Mouse (Mus musculus) CH12.LX (cell line): Measurements from ENCODE around the gene Arid5b. TPM values are rescaled to one million over a fixed set of nuclear protein-coding genes. Genes with fewer than 3 reads are reported as not detected.
A peak's percentile ranks its signal among the peaks of the same experiment; 100 is the strongest.

Experiments
- DNase-seq: peaks from one replicate; pipeline ENCODE4 v3.0.0-alpha.2; 2013; ENCODE audit errors: extremely low read depth
- H3K27ac ChIP-seq: 2 replicates; pipeline ENCODE4 v1.5.1; 2012; ENCODE audit warnings: low read depth, mild to moderate bottlenecking, control low read depth, moderate library complexity; ENCODE audit not compliant: insufficient read depth
- H3K27me3 ChIP-seq: replicated peaks from 2 replicates; pipeline ENCODE3; 2012; ENCODE audit warnings: inconsistent platforms
- H3K36me3 ChIP-seq, 2 experiments: replicated peaks in 1 of 2; 2 replicates each; pipeline versions ENCODE3 to v1.6.1; 2012; ENCODE audit warnings: inconsistent platforms in 1 of 2, low read length in 1 of 2, mild to moderate bottlenecking in 1 of 2, mixed read lengths in 1 of 2, moderate library complexity in 1 of 2; ENCODE audit not compliant: control insufficient read depth in 1 of 2, insufficient read depth in 1 of 2
- H3K4me1 ChIP-seq, 2 experiments: 2 replicates each; pipeline ENCODE4 v1.6.1; 2012; ENCODE audit warnings: inconsistent platforms in 1 of 2, moderate library complexity in 1 of 2; ENCODE audit not compliant: insufficient read depth in 2 of 2, control insufficient read depth in 1 of 2
- H3K4me2 ChIP-seq: 2 replicates; pipeline ENCODE4 v1.6.1; 2012; ENCODE audit warnings: low read depth, mild to moderate bottlenecking, control low read depth; ENCODE audit not compliant: poor library complexity, insufficient read depth, severe bottlenecking
- H3K4me3 ChIP-seq, 3 experiments: fragments of 150-350 bp in 1 of 3; sonication (generic) in 1 of 3; replicated peaks in 1 of 3; 2 replicates each; pipeline versions ENCODE3 to v1.5.1; 2011 to 2012; ENCODE audit warnings: low read depth in 2 of 3, low read length in 2 of 3, mild to moderate bottlenecking in 2 of 3, moderate library complexity in 2 of 3, control low read depth in 1 of 3, improper control_type of control experiment in 1 of 3, inconsistent platforms in 1 of 3, mixed read lengths in 1 of 3; ENCODE audit not compliant: poor library complexity in 1 of 3
- H3K79me2 ChIP-seq: replicated peaks from 2 replicates; pipeline ENCODE4 v1.6.1; 2012; ENCODE audit warnings: mild to moderate bottlenecking, moderate library complexity; ENCODE audit not compliant: control insufficient read depth, poor library complexity, insufficient read depth, severe bottlenecking; ENCODE audit errors: extremely low read depth
- H3K9ac ChIP-seq: 2 replicates; pipeline ENCODE4 v1.6.1; 2012; ENCODE audit warnings: low read depth, mild to moderate bottlenecking, control low read depth, moderate library complexity; ENCODE audit not compliant: insufficient read depth
- H3K9me3 ChIP-seq: replicated peaks from 2 replicates; pipeline ENCODE3; 2012; ENCODE audit warnings: low read length, inconsistent platforms, mixed read lengths
- BHLHE40 ChIP-seq: IDR thresholded peaks from 2 replicates; pipeline ENCODE4 v1.6.1; 2011; ENCODE audit warnings: mild to moderate bottlenecking, low read depth, low read length, improper control_type of control experiment
- CHD1 ChIP-seq: IDR thresholded peaks from 2 replicates; pipeline ENCODE4 v1.6.1; 2012; ENCODE audit warnings: low read depth, low read length, improper control_type of control experiment, inconsistent platforms
- E2F4 ChIP-seq: IDR thresholded peaks from 2 replicates; pipeline ENCODE4 v1.6.1; 2011; ENCODE audit warnings: low read depth, low read length, improper control_type of control experiment; ENCODE audit not compliant: insufficient replicate concordance
- ELF1 ChIP-seq: IDR thresholded peaks from 2 replicates; pipeline ENCODE4 v1.6.1; 2014; ENCODE audit warnings: low read depth, mild to moderate bottlenecking, inconsistent platforms, low read length, improper control_type of control experiment
- ETS1 ChIP-seq: conservative IDR thresholded peaks from 2 replicates; pipeline ENCODE4 v1.6.1; 2012; ENCODE audit warnings: low read depth, mild to moderate bottlenecking, inconsistent platforms, low read length, improper control_type of control experiment, moderate library complexity
- GABPA ChIP-seq: IDR thresholded peaks from 2 replicates; pipeline ENCODE4 v1.6.1; 2012; ENCODE audit warnings: low read depth, low read length, improper control_type of control experiment, inconsistent platforms; ENCODE audit not compliant: insufficient replicate concordance
- JUN ChIP-seq: IDR thresholded peaks from 2 replicates; pipeline ENCODE4 v1.6.1; 2011; ENCODE audit warnings: low read depth, mild to moderate bottlenecking, low read length, improper control_type of control experiment, moderate library complexity; ENCODE audit not compliant: insufficient read depth
- JUND ChIP-seq: conservative IDR thresholded peaks from 2 replicates; pipeline ENCODE4 v1.6.1; 2011; ENCODE audit warnings: low read depth, low read length, improper control_type of control experiment
- MXI1 ChIP-seq: IDR thresholded peaks from 2 replicates; pipeline ENCODE4 v1.6.1; 2011; ENCODE audit warnings: mild to moderate bottlenecking, low read depth, low read length, improper control_type of control experiment
- MYC ChIP-seq: IDR thresholded peaks from 2 replicates; pipeline ENCODE4 v1.6.1; 2011; ENCODE audit warnings: low read depth, mild to moderate bottlenecking, improper control_type of control experiment, low read length
- NELFE ChIP-seq: IDR thresholded peaks from 2 replicates; pipeline ENCODE4 v1.6.1; 2011; ENCODE audit warnings: low read depth, low read length, improper control_type of control experiment
- PAX5 ChIP-seq: IDR thresholded peaks from 2 replicates; pipeline ENCODE4 v1.6.1; 2012; ENCODE audit warnings: low read length, inconsistent platforms, mixed read lengths
- POLR2A ChIP-seq: IDR thresholded peaks from 2 replicates; pipeline ENCODE4 v1.6.1; 2011; ENCODE audit warnings: low read depth, mild to moderate bottlenecking, improper control_type of control experiment, low read length
- RAD21 ChIP-seq: IDR thresholded peaks from 2 replicates; pipeline ENCODE4 v1.6.1; 2011; ENCODE audit warnings: low read depth, mild to moderate bottlenecking, low read length, improper control_type of control experiment, moderate library complexity
- SIN3A ChIP-seq: IDR thresholded peaks from 2 replicates; pipeline ENCODE4 v1.6.1; 2012; ENCODE audit warnings: low read length, improper control_type of control experiment, inconsistent platforms
- SMC3 ChIP-seq: IDR thresholded peaks from 2 replicates; pipeline ENCODE4 v1.6.1; 2011; ENCODE audit warnings: low read depth, low read length, improper control_type of control experiment
- TBP ChIP-seq: conservative IDR thresholded peaks from 2 replicates; pipeline ENCODE4 v1.6.1; 2011; ENCODE audit warnings: low read depth, low read length, improper control_type of control experiment
- UBTF ChIP-seq: IDR thresholded peaks from 2 replicates; pipeline ENCODE4 v1.6.1; 2012; ENCODE audit warnings: low read depth, mild to moderate bottlenecking, inconsistent platforms, low read length, improper control_type of control experiment, moderate library complexity
- USF1 ChIP-seq: IDR thresholded peaks from 2 replicates; pipeline ENCODE4 v1.6.1; 2014; ENCODE audit warnings: low read depth, mild to moderate bottlenecking, inconsistent platforms, low read length, improper control_type of control experiment
- USF2 ChIP-seq: conservative IDR thresholded peaks from 2 replicates; pipeline ENCODE4 v1.6.1; 2011; ENCODE audit warnings: low read depth, low read length, improper control_type of control experiment
- ZMIZ1 ChIP-seq: IDR thresholded peaks from 2 replicates; pipeline ENCODE4 v1.6.1; 2012; ENCODE audit warnings: low read depth, mild to moderate bottlenecking, inconsistent platforms, low read length, improper control_type of control experiment
- ZNF384 ChIP-seq: IDR thresholded peaks from 2 replicates; pipeline ENCODE4 v1.6.1; 2012; ENCODE audit warnings: low read depth, low read length, improper control_type of control experiment, inconsistent platforms
- dilution Hi-C: fragments of 300-500 bp; cut with MboI; formaldehyde crosslinking; loops from 2 replicates; pipeline ENCODE4 v1.14.3; 2020; ENCODE audit warnings: low sequenced_read_pairs; ENCODE audit not compliant: extremely low pct_unique_long_range_greater_than_20kb, extremely low pct_ligation_motif_present
- in situ Hi-C: fragments of 300-500 bp; cut with MboI; formaldehyde crosslinking; loops from 3 replicates; pipeline ENCODE4 v1.14.3; 2019; ENCODE audit warnings: low sequenced_read_pairs, low pct_ligation_motif_present, low pct_unique_long_range_greater_than_20kb, mixed read lengths
- polyA plus RNA-seq: library from polyadenylated mRNA; unstranded; fragments of >175 nt; gene quantifications from 2 replicates; pipeline ENCODE4 v1.2.1, GENCODE M21; 2012; ENCODE audit warnings: low read depth; ENCODE audit not compliant: insufficient read length
- total RNA-seq, 2 experiments: library from RNA; depleted of rRNA; stranded (reverse); fragments of 300-350 nt in 1 of 2; fragments of >200 nt in 1 of 2; gene quantifications; 2 replicates each; pipeline ENCODE4 v1.2.3; 2012 to 2014

Arid5b gene
- total and polyA plus RNA-seq, 3 experiments, result 1.1 to 2.6 (median 1.8) TPM

DNA sequence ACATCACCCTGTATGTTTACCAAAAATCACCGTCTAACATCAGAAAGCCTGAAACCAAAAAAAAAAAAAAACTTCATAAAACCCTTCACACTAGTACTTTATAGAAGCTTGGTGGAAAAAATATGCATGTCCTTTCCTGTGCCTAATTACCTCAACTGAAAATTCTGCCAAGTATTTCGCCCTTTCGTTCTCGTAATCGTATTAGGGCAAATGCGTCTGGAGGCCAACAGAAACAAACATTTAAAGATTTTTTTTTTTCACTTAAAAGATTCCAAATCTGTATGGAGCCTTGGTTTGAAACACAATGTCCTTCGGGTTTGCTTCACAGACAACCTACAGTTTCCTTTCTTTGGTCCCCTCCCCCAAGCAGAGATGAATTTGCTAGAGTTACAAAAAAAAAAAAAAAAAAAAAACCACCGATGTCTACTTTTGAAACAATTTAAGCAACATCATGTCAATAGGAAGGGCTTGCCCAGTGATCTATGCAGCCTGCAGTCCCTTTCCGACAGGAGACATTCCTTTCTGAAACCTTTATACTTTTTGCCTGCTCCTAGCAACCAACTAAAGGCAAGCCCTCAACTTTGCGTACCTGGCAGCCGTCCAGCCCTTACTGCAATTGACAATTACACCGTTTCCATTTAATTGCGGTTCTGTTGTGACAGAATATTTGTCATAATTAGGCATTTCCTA lies 86.7 kb downstream of the Arid5b start:
- Histone ChIP-seq H3K4me1 (peaks cover 2 to 25% of the 10 kb centered on the region in 2 experiments; a peak in 2 of 4 replicates), H3K79me2 (no peaks in the 10 kb centered on the region), H3K27ac (no peak overlapping the region), H3K36me3 (peaks cover 0 to 12% of the 10 kb centered on the region in 2 experiments), H3K4me3 (no peak overlapping the region)
- no peak for DNase-seq
- dilution Hi-C loops (no loop called here), in situ Hi-C loops (no loop called here)
- no peak for TF ChIP-seq MXI1
- peak; percentile 85 for TF ChIP-seq ZNF384
- TF ChIP-seq, all 38 proteins: peak for 1
- H3K27me3 ChIP-seq, result no peaks in the 10 kb centered on the region
- H3K9me3 ChIP-seq, result no peaks in the 10 kb centered on the region
- H3K4me2 ChIP-seq, result peak overlapping the region; percentile 38; the same call in 1 of the 2 replicates
- peak overlapping the region; percentile 33; the same call in 1 of the 2 replicates for H3K9ac ChIP-seq

GRCm38 (mm10) chr10:68191146-68191545 lies 87.4 kb downstream of the Arid5b start:
- Histone ChIP-seq H3K27me3 (no peaks in the 10 kb centered on the region), H3K27ac (no peak overlapping the region), H3K9ac (no peak overlapping the region), H3K9me3 (no peaks in the 10 kb centered on the region), H3K4me2 (no peak overlapping the region), H3K36me3 (peaks cover 0 to 16% of the 10 kb centered on the region in 2 experiments), H3K4me1 (peaks cover 2 to 25% of the 10 kb centered on the region in 2 experiments; a peak in 2 of 4 replicates), H3K79me2 (no peaks in the 10 kb centered on the region), H3K4me3 (no peak overlapping the region)
- in situ Hi-C loops, result no loop called here
- dilution Hi-C loops, result no loop called here
- DNase-seq, result no peak
- no peak for TF ChIP-seq E2F4
- no peak for TF ChIP-seq ZMIZ1
- TF ChIP-seq USF1, result no peak
- no peak for TF ChIP-seq SIN3A
- TF ChIP-seq MXI1, result no peak

DNA sequence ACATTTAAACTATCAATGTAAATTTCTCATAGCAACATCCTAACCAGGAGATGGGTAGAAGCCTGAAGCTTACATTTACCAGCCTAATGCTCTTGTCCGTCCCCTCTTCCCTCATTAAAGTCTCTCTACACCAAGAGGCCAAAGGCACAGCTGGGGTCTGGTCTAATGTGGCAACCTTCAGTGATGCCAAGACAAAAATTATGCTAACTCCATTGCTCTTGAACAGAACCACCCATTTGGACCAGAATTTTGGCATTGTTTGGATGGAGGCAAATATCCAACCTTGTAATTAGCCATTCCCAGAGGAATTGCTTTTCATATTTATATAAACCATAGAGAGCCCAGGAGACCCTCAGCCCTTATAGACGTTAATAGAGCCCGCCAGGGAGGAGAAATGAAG lies 88.7 kb downstream of the Arid5b start:
- no peak overlapping the region for H3K4me2 ChIP-seq
- in situ Hi-C loops (no loop called here), dilution Hi-C loops (no loop called here)
- no peak for TF ChIP-seq POLR2A
- TF ChIP-seq TBP, result no peak
- TF ChIP-seq ZNF384, result no peak
- TF ChIP-seq E2F4, result no peak
- TF ChIP-seq NELFE, result no peak
- TF ChIP-seq CHD1, result no peak
- TF ChIP-seq USF2, result no peak
- TF ChIP-seq SMC3, result no peak
- TF ChIP-seq BHLHE40, result no peak
- no peak for TF ChIP-seq UBTF
- no peak for TF ChIP-seq ETS1
- TF ChIP-seq JUN, result no peak
- no peak for TF ChIP-seq MYC
- no peak for TF ChIP-seq JUND
- no peak for TF ChIP-seq SIN3A
- TF ChIP-seq ELF1, result no peak
- no peak for TF ChIP-seq GABPA
- TF ChIP-seq PAX5, result no peak
- no peak for TF ChIP-seq RAD21
- TF ChIP-seq, all 38 proteins: peak for 0
- Histone ChIP-seq H3K4me1 (peaks cover 2 to 29% of the 10 kb centered on the region in 2 experiments; a peak in 2 of 4 replicates), H3K27ac (no peak overlapping the region), H3K36me3 (peaks cover 4 to 28% of the 10 kb centered on the region in 2 experiments), H3K27me3 (no peaks in the 10 kb centered on the region), H3K9me3 (no peaks in the 10 kb centered on the region), H3K4me3 (no peak overlapping the region), H3K9ac (no peak overlapping the region), H3K79me2 (no peaks in the 10 kb centered on the region)
- DNase-seq, result no peak
